10 mouse cellular contexts compared by ENCODE assay signal in the genomic region with DNA sequence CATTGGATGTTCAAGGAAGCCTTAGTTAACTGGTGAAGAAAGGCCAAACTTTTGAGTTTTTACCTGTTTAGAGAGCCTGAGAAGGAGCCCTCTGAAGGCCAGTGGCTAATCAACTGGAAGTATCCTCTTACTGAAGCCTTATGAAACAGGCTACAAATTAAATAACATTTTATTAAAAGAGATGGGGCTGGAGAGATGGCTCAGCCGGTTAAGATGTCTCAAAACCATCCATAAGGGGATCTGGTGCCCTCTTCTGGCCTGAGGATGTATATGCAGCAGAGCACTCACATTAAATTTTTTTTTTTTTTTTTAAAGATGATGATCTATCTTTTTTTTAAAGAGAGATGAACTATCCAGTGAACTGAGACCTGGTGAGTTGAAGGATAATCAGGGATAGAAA. TPM values are rescaled to one million over a fixed set of nuclear protein-coding genes. Genes with fewer than 3 reads are reported as not detected.
DNase-seq lines count a peak whose midpoint lies in the region; ATAC-seq and TF ChIP-seq lines count a peak whose summit lies in the region.
"Had no signal": no experiment of that assay in that cellular context is flagged by ENCODE, and none has a peak within 500 bp of the region (broad histone marks: within the 10 kb centered on the region; RNA-seq: fewer than 3 reads in every experiment).

No protein-coding gene starts in this region.

- WGBS in kidney, embryonic 14.5 days: 0% methylated on average over 1 of the region's 1 CpGs
- WGBS in lung, postnatal 0 days: 0% methylated on average over 1 of the region's 1 CpGs

- H3K9ac ChIP-seq in kidney, embryonic 14.5 days (ENCODE audit: low read depth, low read length): no peak overlapping the region
- no peak overlapping the region for H3K9ac ChIP-seq in ES-E14 (ENCODE audit: insufficient read depth, low read depth, low read length, poor library complexity, severe bottlenecking)
- no peak overlapping the region for H3K9ac ChIP-seq in lung, postnatal 0 days (replicated peaks; ENCODE audit: low read depth)
- H3K9ac ChIP-seq: embryonic facial prominence, embryonic 13.5 days; liver, embryonic 15.5 days had no signal

- intact Hi-C loops in heart, postnatal 14 days (cut with DNase I): loop anchor here (1.0 to 10.0 kb wide), 2 partner anchors 75 to 500 kb away; a partner anchor contains a TSS

- H3K9me3 ChIP-seq in kidney, embryonic 14.5 days (ENCODE audit: control insufficient read depth, low read length): no peaks in the 10 kb centered on the region
- H3K9me3 ChIP-seq in ES-E14 (ENCODE audit: control insufficient read depth, insufficient read depth, low read depth, low read length): no peaks in the 10 kb centered on the region
- no peaks in the 10 kb centered on the region for H3K9me3 ChIP-seq in lung, postnatal 0 days (ENCODE audit: low read length)
- H3K9me3 ChIP-seq: embryonic facial prominence, embryonic 13.5 days; liver, embryonic 15.5 days had no signal

- no peaks in the 10 kb centered on the region for H3K27me3 ChIP-seq in kidney, embryonic 14.5 days (ENCODE audit: control insufficient read depth, insufficient read depth, low read length)
- no peaks in the 10 kb centered on the region for H3K27me3 ChIP-seq in lung, postnatal 0 days (replicated peaks; ENCODE audit: insufficient read depth, low read length)
- H3K27me3 ChIP-seq: embryonic facial prominence, embryonic 13.5 days; liver, embryonic 15.5 days had no signal

- H3K4me1 ChIP-seq in kidney, embryonic 14.5 days (ENCODE audit: control insufficient read depth, insufficient read depth, low read length): peaks cover 7% of the 10 kb centered on the region; the same call in 1 of the 2 replicates
- H3K4me1 ChIP-seq in ES-E14 (ENCODE audit: control insufficient read depth in 2 of 2, insufficient read depth in 2 of 2, low read length in 2 of 2, poor library complexity in 1 of 2): peaks cover 0 to 2% of the 10 kb centered on the region in 2 experiments; a peak in 1 of 4 replicates
- no peaks in the 10 kb centered on the region for H3K4me1 ChIP-seq in lung, postnatal 0 days (ENCODE audit: insufficient read depth, low read depth, low read length)

- H3K4me2 ChIP-seq in kidney, embryonic 14.5 days (replicated peaks; ENCODE audit: low read depth, low read length): no peak overlapping the region
- H3K4me2 ChIP-seq in lung, postnatal 0 days (replicated peaks; ENCODE audit: low read depth, low read length): no peak overlapping the region
- H3K4me2 ChIP-seq: embryonic facial prominence, embryonic 13.5 days; liver, embryonic 15.5 days had no signal

- DNase-seq in kidney, adult 18-20 months: peak; percentile 59
- DNase-seq in ES-E14 (ENCODE audit: low read depth, low spot score): peak; percentile 40
- peak; percentile 74 to 76 for DNase-seq in cerebellum, adult 18-20 months
- peak; percentile 66 to 80 for DNase-seq in heart, postnatal 14 days
- DNase-seq in lung, postnatal 0 days (ENCODE audit: low spot score): peak; percentile 90
- peak; percentile 57 for DNase-seq in right cerebral cortex, postnatal 25 days
- DNase-seq in yolk sac, embryonic 10.5 days (ENCODE audit: low spot score): no peak

- no peak for ATAC-seq in kidney, embryonic 14.5 days (ENCODE audit: low FRiP score, low TSS enrichment)
- no peak for ATAC-seq in lung, postnatal 0 days

- no peak for TF ChIP-seq EP300 in lung, postnatal 0 days (IDR thresholded peaks at IDR 0.05)

- TF ChIP-seq CTCF in lung, postnatal 0 days (IDR thresholded peaks at IDR 0.05): peak; percentile 85

- H3K4me3 ChIP-seq in kidney, embryonic 14.5 days (ENCODE audit: low read length): no peak overlapping the region
- no peak overlapping the region for H3K4me3 ChIP-seq in ES-E14 (ENCODE audit: insufficient read depth in 1 of 2, low read depth in 1 of 2, low read length in 2 of 2, poor library complexity in 1 of 2, severe bottlenecking in 1 of 2)
- no peak overlapping the region for H3K4me3 ChIP-seq in lung, postnatal 0 days (ENCODE audit: low read depth, low read length)
- H3K4me3 ChIP-seq: embryonic facial prominence, embryonic 13.5 days; liver, embryonic 15.5 days had no signal

- in situ Hi-C loops in ES-E14 (cut with MboI; ENCODE audit: low sequenced_read_pairs in 2 of 2, unreplicated experiment in 2 of 2): loop anchor here in 1 of 2 experiments (10.0 kb wide), 2 partner anchors 270 to 370 kb away; a partner anchor contains a TSS

- H3K27ac ChIP-seq in kidney, embryonic 14.5 days (ENCODE audit: low read depth, low read length): no peak overlapping the region
- no peak overlapping the region for H3K27ac ChIP-seq in ES-E14 (ENCODE audit: insufficient read depth, low read depth, low read length, poor library complexity, severe bottlenecking)
- no peak overlapping the region for H3K27ac ChIP-seq in lung, postnatal 0 days (ENCODE audit: low read length)
- H3K27ac ChIP-seq: embryonic facial prominence, embryonic 13.5 days; liver, embryonic 15.5 days had no signal

- H3K36me3 ChIP-seq in kidney, embryonic 14.5 days (ENCODE audit: control insufficient read depth, insufficient read depth, low read length): peaks cover 8% of the 10 kb centered on the region; the same call in 1 of the 2 replicates
- no peaks in the 10 kb centered on the region for H3K36me3 ChIP-seq in ES-E14 (ENCODE audit: control insufficient read depth, insufficient read depth, low read length, poor library complexity, severe bottlenecking)
- peaks cover 7% of the 10 kb centered on the region; the same call in 1 of the 2 replicates for H3K36me3 ChIP-seq in lung, postnatal 0 days (ENCODE audit: insufficient read depth, low read length)

TF ChIP-seq in ES-E14, 5 proteins besides CTCF, POLR2A, EP300 and RAD21:
- TF ChIP-seq ZC3H11A (IDR thresholded peaks at IDR 0.05; ENCODE audit: borderline replicate concordance, low read depth, low read length) (no peak), MAFK (IDR thresholded peaks at IDR 0.05; ENCODE audit: insufficient read depth, low read depth, low read length) (no peak), ZNF384 (IDR thresholded peaks at IDR 0.05; ENCODE audit: low read depth, low read length) (peak; percentile 97), CHD2 (IDR thresholded peaks at IDR 0.05; ENCODE audit: low read depth, low read length) (no peak)

RNA-seq across cellular contexts. Expression of a gene that starts 4.5 kb away (rescaled TPM):
- 37.5 and 56.3 TPM in 2 replicates for polyA plus RNA-seq in kidney, embryonic 14.5 days (2014; fragmentation: Nextera tagmentation; extraction: Ambion mirVana)
- 18.5 and 23.2 TPM in 2 replicates for total RNA-seq in ES-E14 (2012; rRNA removed)
- total RNA-seq in heart, postnatal 14 days (2021): 10 to 100 TPM; 33.7 to 38.1 TPM
- 38.6 and 41.2 TPM in 2 replicates for polyA plus RNA-seq in lung, postnatal 0 days (2015; fragmentation: Nextera tagmentation; extraction: Ambion mirVana)

RNA-seq across cellular contexts. Expression of a gene that starts 46.6 kb away (rescaled TPM):
- polyA plus RNA-seq in kidney, embryonic 14.5 days (2014; fragmentation: Nextera tagmentation; extraction: Ambion mirVana): 36.7 and 55.9 TPM in 2 replicates
- total RNA-seq in ES-E14 (2012; rRNA removed): 14.2 and 16.2 TPM in 2 replicates
- 10 to 100 TPM; 41.9 to 43.6 TPM for total RNA-seq in heart, postnatal 14 days (2021)
- polyA plus RNA-seq in lung, postnatal 0 days (2015; fragmentation: Nextera tagmentation; extraction: Ambion mirVana): 56.3 and 61.9 TPM in 2 replicates
